Mouse (Mus musculus): ENCODE measurements around the gene Gm5269. TPM values are rescaled to one million over a fixed set of nuclear protein-coding genes. Genes with fewer than 3 reads are reported as not detected.
A peak's percentile ranks its signal among the peaks of the same experiment; 100 is the strongest.

Gene Gm5269
- polyA plus RNA-seq, 1 experiment from 2014 or later: not detected

DNA sequence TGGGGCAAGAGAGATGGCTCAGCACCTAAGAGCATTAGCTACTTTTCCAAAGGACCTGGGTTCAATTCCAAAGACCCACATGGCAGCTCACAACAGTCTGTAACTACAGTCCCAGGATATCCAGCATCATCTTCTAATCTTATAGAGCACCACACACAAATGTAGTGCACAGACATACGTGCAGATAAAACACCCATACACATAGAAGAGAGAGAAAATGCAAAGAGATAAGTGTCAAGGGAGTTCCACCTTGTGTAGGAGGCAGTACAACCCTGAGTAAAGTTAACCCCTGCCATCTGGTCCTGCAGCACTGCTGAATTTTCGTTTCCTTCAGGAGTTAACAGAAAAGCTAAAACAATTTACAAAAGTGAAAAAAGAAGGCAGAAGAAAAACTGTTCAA lies 14.4 kb downstream of the Gm5269 start:
- H3K4me1 ChIP-seq (ENCODE audit: control insufficient read depth, insufficient read depth, low read length): no peaks in the 10 kb centered on the region
- no peaks in the 10 kb centered on the region for H3K36me3 ChIP-seq (ENCODE audit: control insufficient read depth, insufficient read depth, low read length)
- no peak overlapping the region for H3K4me2 ChIP-seq
- 66% methylated on average over 2 of the region's 2 CpGs for WGBS (ENCODE audit: insufficient replicate concordance)
- H3K27ac ChIP-seq (ENCODE audit: low read depth, low read length): no peak overlapping the region
- no peaks in the 10 kb centered on the region for H3K9me3 ChIP-seq (replicated peaks; ENCODE audit: control insufficient read depth, low read length)
- no peak for ATAC-seq (replicated peaks; ENCODE audit: insufficient number of reproducible peaks, low FRiP score, low TSS enrichment)
- no peak overlapping the region for H3K4me3 ChIP-seq (ENCODE audit: low read depth, low read length)
- no peak overlapping the region for H3K9ac ChIP-seq (ENCODE audit: low read depth, low read length)
- H3K27me3 ChIP-seq (ENCODE audit: control insufficient read depth, insufficient read depth, low read length): no peaks in the 10 kb centered on the region

DNA sequence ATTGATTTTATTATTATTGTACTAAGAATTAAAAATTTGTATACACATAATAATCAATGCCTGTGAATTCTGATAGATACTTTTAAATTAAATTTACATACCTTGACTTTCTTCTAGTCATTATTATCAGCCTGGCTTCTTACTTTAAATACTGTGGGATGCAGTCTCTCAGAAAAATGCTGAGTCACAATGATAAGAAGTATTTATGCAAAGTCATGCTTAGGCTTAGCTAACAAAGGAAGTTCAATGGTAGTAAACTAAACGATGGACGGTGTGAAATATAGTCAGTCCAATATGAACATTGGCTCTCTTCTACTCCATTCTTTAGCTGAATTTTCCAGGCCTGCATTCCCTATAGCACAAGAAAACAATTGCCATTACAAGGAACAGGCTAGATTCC lies 16.8 kb downstream of the Gm5269 start:
- Histone ChIP-seq H3K27ac (ENCODE audit: low read depth, low read length) (no peak overlapping the region), H3K4me1 (ENCODE audit: control insufficient read depth, insufficient read depth, low read length) (peaks cover 4% of the 10 kb centered on the region; the same call in 1 of the 2 replicates), H3K4me2 (no peak overlapping the region), H3K9me3 (replicated peaks; ENCODE audit: control insufficient read depth, low read length) (no peaks in the 10 kb centered on the region), H3K27me3 (ENCODE audit: control insufficient read depth, insufficient read depth, low read length) (no peaks in the 10 kb centered on the region), H3K4me3 (ENCODE audit: low read depth, low read length) (no peak overlapping the region), H3K9ac (ENCODE audit: low read depth, low read length) (no peak overlapping the region), H3K36me3 (ENCODE audit: control insufficient read depth, insufficient read depth, low read length) (no peaks in the 10 kb centered on the region)
- WGBS (ENCODE audit: insufficient replicate concordance): 75% methylated on average over 2 of the region's 2 CpGs
- ATAC-seq (replicated peaks; ENCODE audit: insufficient number of reproducible peaks, low FRiP score, low TSS enrichment): 0 out of 2 replicates have a peak, but pooled peaks have one; percentile 68

DNA sequence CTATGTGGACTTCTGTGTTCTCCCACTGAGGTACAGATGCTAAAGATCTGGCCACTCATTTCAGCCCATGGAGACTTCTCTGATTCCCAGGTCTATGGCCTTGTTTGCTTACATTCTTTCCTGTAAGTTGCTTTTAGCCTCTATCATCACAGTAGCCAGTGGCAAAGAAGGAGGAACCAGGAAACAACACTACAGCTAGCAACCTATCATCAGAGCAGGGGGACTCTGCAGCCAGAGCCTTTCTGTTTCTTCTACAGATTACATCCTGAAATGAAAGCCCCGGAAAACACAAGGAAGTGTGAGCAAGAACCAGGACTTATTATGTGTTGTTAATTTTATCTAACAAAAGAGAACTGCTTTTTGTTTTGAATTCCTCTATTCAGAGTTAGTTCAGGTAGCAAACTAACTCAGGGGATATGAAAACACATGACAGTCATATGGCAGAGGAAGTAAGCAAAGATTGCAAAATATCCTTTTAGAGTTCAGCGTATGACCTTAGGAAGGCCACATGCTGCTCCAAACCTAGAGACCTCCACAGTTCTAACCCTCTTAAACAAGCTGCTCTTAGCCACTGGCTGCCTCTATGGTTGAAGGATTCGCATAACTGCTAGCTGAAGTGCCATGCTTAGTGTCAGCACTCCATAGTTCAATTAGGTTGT lies 21.5 kb downstream of the Gm5269 start:
- Histone ChIP-seq H3K9me3 (replicated peaks; ENCODE audit: control insufficient read depth, low read length) (no peaks in the 10 kb centered on the region), H3K4me2 (no peak overlapping the region), H3K4me3 (ENCODE audit: low read depth, low read length) (no peak overlapping the region), H3K27ac (ENCODE audit: low read depth, low read length) (no peak overlapping the region), H3K36me3 (ENCODE audit: control insufficient read depth, insufficient read depth, low read length) (no peaks in the 10 kb centered on the region), H3K27me3 (ENCODE audit: control insufficient read depth, insufficient read depth, low read length) (no peaks in the 10 kb centered on the region), H3K9ac (ENCODE audit: low read depth, low read length) (no peak overlapping the region), H3K4me1 (ENCODE audit: control insufficient read depth, insufficient read depth, low read length) (peaks cover 14% of the 10 kb centered on the region; the same call in 1 of the 2 replicates)
- 62% methylated on average over 3 of the region's 3 CpGs for WGBS (ENCODE audit: insufficient replicate concordance)
- ATAC-seq (replicated peaks; ENCODE audit: insufficient number of reproducible peaks, low FRiP score, low TSS enrichment): no peak

DNA sequence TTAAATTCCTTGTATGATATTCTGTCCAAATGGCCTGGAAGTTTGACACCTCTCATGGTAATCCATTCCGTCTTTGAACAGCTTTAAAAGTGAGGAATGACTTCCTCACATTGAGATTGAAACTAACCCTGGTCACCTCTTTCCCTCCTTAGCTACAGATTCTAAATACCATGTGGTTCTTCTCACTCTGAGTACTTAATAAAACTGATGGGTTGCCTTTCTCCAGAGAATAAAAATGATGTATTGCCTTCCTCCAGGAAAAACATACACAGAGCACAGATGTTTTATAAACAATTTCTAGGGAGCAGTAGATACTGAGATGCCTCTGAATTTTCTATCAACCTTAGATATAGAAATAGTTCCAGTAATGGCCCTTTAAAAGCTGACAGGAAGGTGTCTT lies 22.0 kb downstream of the Gm5269 start:
- 76% methylated on average over 1 of the region's 1 CpGs for WGBS (ENCODE audit: insufficient replicate concordance)

DNA sequence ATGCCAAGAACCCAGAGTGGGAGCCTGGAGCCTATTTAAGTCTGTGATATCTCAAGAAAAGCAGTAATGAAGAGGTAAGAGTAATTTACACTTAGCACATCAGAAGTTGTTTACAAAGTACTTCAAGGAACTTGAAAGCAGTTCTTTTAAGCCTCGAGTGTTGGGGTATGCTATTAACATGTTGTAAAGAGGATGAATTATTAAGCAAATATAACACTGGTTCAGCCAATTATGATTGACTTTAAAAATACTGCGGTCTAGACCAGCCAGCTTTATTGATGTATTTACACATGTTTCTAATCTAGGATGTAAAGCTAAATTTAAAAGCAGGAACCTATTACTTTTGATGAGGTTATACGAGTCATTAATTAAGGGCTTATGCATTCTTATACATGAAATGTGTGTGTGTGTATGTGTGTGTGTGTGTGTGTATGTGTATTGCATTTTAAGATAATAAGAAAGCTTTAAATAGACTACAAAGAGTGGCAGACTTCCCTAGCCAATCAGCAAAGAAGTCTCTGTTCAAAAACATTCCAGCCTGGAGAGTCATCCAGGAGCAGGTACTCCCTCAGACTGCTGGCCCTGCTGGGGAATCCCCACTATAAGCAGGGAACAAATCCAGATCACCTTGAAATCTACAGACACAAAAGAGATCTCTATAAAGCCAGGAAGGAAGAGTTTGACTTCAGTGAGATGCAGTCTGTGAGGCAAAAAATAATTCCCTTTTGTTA lies 23.6 kb downstream of the Gm5269 start:
- H3K36me3 ChIP-seq (ENCODE audit: control insufficient read depth, insufficient read depth, low read length): no peaks in the 10 kb centered on the region
- H3K9me3 ChIP-seq (replicated peaks; ENCODE audit: control insufficient read depth, low read length): 0 out of 2 replicates have a peak, but pooled peaks cover 3% of the 10 kb centered on the region
- H3K9ac ChIP-seq (ENCODE audit: low read depth, low read length): no peak overlapping the region
- H3K4me2 ChIP-seq: no peak overlapping the region
- no peaks in the 10 kb centered on the region for H3K27me3 ChIP-seq (ENCODE audit: control insufficient read depth, insufficient read depth, low read length)
- peak; percentile 42; the same call in 1 of the 2 replicates for ATAC-seq (replicated peaks; ENCODE audit: insufficient number of reproducible peaks, low FRiP score, low TSS enrichment)
- WGBS (ENCODE audit: insufficient replicate concordance): 66% methylated on average over 3 of the region's 3 CpGs
- H3K4me1 ChIP-seq (ENCODE audit: control insufficient read depth, insufficient read depth, low read length): peaks cover 14% of the 10 kb centered on the region; the same call in 1 of the 2 replicates
- H3K4me3 ChIP-seq (ENCODE audit: low read depth, low read length): no peak overlapping the region
- H3K27ac ChIP-seq (ENCODE audit: low read depth, low read length): no peak overlapping the region

More for the DNA sequence above, 22.0 kb downstream of the Gm5269 start:
- no peak for ATAC-seq (replicated peaks; ENCODE audit: insufficient number of reproducible peaks, low FRiP score, low TSS enrichment)
- 0 out of 2 replicates have a peak, but pooled peaks cover 1% of the 10 kb centered on the region for H3K9me3 ChIP-seq (replicated peaks; ENCODE audit: control insufficient read depth, low read length)
- H3K27ac ChIP-seq (ENCODE audit: low read depth, low read length): no peak overlapping the region
- no peaks in the 10 kb centered on the region for H3K27me3 ChIP-seq (ENCODE audit: control insufficient read depth, insufficient read depth, low read length)
- peaks cover 14% of the 10 kb centered on the region; the same call in 1 of the 2 replicates for H3K4me1 ChIP-seq (ENCODE audit: control insufficient read depth, insufficient read depth, low read length)
- no peaks in the 10 kb centered on the region for H3K36me3 ChIP-seq (ENCODE audit: control insufficient read depth, insufficient read depth, low read length)
- no peak overlapping the region for H3K9ac ChIP-seq (ENCODE audit: low read depth, low read length)
- no peak overlapping the region for H3K4me3 ChIP-seq (ENCODE audit: low read depth, low read length)
- no peak overlapping the region for H3K4me2 ChIP-seq

DNA sequence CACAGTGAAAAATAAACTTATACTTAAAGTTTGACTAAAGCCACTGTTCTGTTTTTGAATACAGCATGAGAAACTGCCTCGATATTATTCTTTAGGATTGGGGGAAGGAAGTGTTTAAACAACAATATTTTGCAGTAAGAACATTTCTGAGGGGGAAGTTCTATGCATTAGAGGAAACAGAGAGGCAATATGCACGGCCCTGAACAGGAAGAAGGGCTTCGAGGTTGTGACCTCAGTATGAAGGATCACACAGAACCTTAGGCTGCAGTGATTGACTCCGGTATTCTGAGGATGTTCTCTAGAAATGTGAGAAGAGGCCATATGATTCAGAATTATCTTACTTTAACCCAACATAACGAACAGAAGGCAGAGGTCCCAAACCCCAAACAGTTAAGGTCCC lies 24.3 kb downstream of the Gm5269 start:
- WGBS (ENCODE audit: insufficient replicate concordance): 52% methylated on average over 5 of the region's 5 CpGs

DNA sequence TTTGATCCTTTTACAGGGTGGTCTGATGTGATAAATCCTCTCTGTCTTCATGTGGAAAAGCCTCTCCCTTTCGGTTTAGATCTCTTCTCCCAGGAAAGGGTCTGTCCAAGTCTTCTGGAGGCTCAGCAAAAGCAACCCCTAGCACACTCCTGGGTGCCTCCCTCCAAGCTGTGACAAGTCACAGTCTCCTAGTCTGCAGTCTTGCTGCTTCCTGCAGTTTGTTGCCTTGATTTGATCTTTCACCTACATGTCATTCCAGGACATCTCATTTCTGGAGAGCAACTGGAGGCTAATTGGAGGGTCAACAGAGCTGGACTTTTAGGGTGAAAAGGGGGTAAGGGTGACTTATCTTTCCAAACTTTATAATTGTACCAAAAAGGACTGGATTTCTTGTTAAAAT lies 24.8 kb downstream of the Gm5269 start:
- 0 out of 2 replicates have a peak, but pooled peaks cover 3% of the 10 kb centered on the region for H3K9me3 ChIP-seq (replicated peaks; ENCODE audit: control insufficient read depth, low read length)
- 28% methylated on average over 1 of the region's 1 CpGs for WGBS (ENCODE audit: insufficient replicate concordance)
- no peaks in the 10 kb centered on the region for H3K27me3 ChIP-seq (ENCODE audit: control insufficient read depth, insufficient read depth, low read length)
- H3K4me3 ChIP-seq (ENCODE audit: low read depth, low read length): no peak overlapping the region
- no peak overlapping the region for H3K4me2 ChIP-seq
- no peak overlapping the region for H3K27ac ChIP-seq (ENCODE audit: low read depth, low read length)
- no peaks in the 10 kb centered on the region for H3K36me3 ChIP-seq (ENCODE audit: control insufficient read depth, insufficient read depth, low read length)
- no peak overlapping the region for H3K9ac ChIP-seq (ENCODE audit: low read depth, low read length)
- no peak for ATAC-seq (replicated peaks; ENCODE audit: insufficient number of reproducible peaks, low FRiP score, low TSS enrichment)
- H3K4me1 ChIP-seq (ENCODE audit: control insufficient read depth, insufficient read depth, low read length): peaks cover 14% of the 10 kb centered on the region; the same call in 1 of the 2 replicates

More for the DNA sequence above, 24.3 kb downstream of the Gm5269 start:
- Histone ChIP-seq H3K27me3 (ENCODE audit: control insufficient read depth, insufficient read depth, low read length) (no peaks in the 10 kb centered on the region), H3K36me3 (ENCODE audit: control insufficient read depth, insufficient read depth, low read length) (no peaks in the 10 kb centered on the region), H3K9ac (ENCODE audit: low read depth, low read length) (no peak overlapping the region), H3K4me3 (ENCODE audit: low read depth, low read length) (no peak overlapping the region), H3K27ac (ENCODE audit: low read depth, low read length) (no peak overlapping the region), H3K9me3 (replicated peaks; ENCODE audit: control insufficient read depth, low read length) (0 out of 2 replicates have a peak, but pooled peaks cover 3% of the 10 kb centered on the region), H3K4me1 (ENCODE audit: control insufficient read depth, insufficient read depth, low read length) (peaks cover 14% of the 10 kb centered on the region; the same call in 1 of the 2 replicates), H3K4me2 (no peak overlapping the region)
- ATAC-seq (replicated peaks; ENCODE audit: insufficient number of reproducible peaks, low FRiP score, low TSS enrichment): no peak

DNA sequence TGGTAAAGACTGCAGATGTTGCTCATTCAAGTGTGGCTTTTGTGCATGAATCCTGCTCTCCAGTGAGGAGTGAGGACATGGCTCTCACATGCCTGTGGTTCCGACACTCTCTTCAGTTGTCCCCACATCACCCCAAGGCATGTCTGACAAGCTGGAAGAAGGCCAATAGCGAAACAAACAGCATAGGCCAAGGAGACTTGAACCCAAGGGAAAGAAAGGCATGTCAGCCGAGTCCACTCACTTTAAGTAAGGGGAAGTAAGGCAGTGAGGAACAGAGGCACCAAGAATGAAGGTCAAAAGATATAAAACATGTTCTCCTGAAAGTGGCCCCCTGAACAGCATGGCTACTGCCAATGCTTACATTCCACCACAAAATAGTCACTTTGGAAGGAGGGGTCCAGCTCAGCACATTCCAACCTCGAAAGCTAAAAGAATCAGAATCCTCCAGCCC lies 25.5 kb downstream of the Gm5269 start:
- Histone ChIP-seq H3K36me3 (ENCODE audit: control insufficient read depth, insufficient read depth, low read length) (no peaks in the 10 kb centered on the region), H3K4me3 (ENCODE audit: low read depth, low read length) (no peak overlapping the region), H3K9ac (ENCODE audit: low read depth, low read length) (no peak overlapping the region), H3K27me3 (ENCODE audit: control insufficient read depth, insufficient read depth, low read length) (no peaks in the 10 kb centered on the region), H3K4me2 (no peak overlapping the region), H3K27ac (ENCODE audit: low read depth, low read length) (no peak overlapping the region), H3K4me1 (ENCODE audit: control insufficient read depth, insufficient read depth, low read length) (peaks cover 14% of the 10 kb centered on the region; the same call in 1 of the 2 replicates), H3K9me3 (replicated peaks; ENCODE audit: control insufficient read depth, low read length) (0 out of 2 replicates have a peak, but pooled peaks cover 3% of the 10 kb centered on the region)
- 48% methylated on average over 4 of the region's 4 CpGs for WGBS (ENCODE audit: insufficient replicate concordance)
- ATAC-seq (replicated peaks; ENCODE audit: insufficient number of reproducible peaks, low FRiP score, low TSS enrichment): no peak
